Mouse (Mus musculus): Measurements from ENCODE around the gene Nav3. TPM values are rescaled to one million over a fixed set of nuclear protein-coding genes. Genes with fewer than 3 reads are reported as not detected.

Nav3 gene
- total and polyA plus RNA-seq, 3 experiments = not detected

- Histone ChIP-seq H3K79me2 (ENCODE audit: control insufficient read depth, insufficient read depth, low read length, poor library complexity) (no peaks in the 10 kb centered on the region), H3K27ac (ENCODE audit: control insufficient read depth, low read depth, low read length) (no peak overlapping the region), H3K27me3 (ENCODE audit: control insufficient read depth in 1 of 2, insufficient read depth in 2 of 2, low read length in 2 of 2) (no peaks in the 10 kb centered on the region), H3K36me3 (ENCODE audit: control insufficient read depth in 1 of 2, insufficient read depth in 2 of 2, low read length in 2 of 2) (no peaks in the 10 kb centered on the region), H3K9me3 (replicated peaks; ENCODE audit: insufficient read depth, low read length) (no peaks in the 10 kb centered on the region), H3K4me3 (ENCODE audit: control insufficient read depth in 1 of 2, insufficient read depth in 1 of 2, low read depth in 2 of 2, low read length in 2 of 2) (no peak overlapping the region), H3K4me1 (ENCODE audit: control insufficient read depth in 1 of 2, insufficient read depth in 2 of 2, low read length in 2 of 2) (no peaks in the 10 kb centered on the region), H3K9ac (ENCODE audit: control insufficient read depth, low read depth, low read length, poor library complexity, severe bottlenecking) (no peak overlapping the region)
- DNase-seq (ENCODE audit: low read depth, low spot score) = no peak
- TF ChIP-seq RCOR1 (IDR thresholded peaks at IDR 0.05; ENCODE audit: low read depth, low read length) (no peak), CHD1 (IDR thresholded peaks at IDR 0.05; ENCODE audit: low read depth, low read length) (no peak), ZMIZ1 (IDR thresholded peaks at IDR 0.05; ENCODE audit: low read depth, low read length) (no peak), ZKSCAN1 (IDR thresholded peaks at IDR 0.05; ENCODE audit: low read depth, low read length) (no peak), USF1 (IDR thresholded peaks at IDR 0.05; ENCODE audit: low read depth, low read length) (no peak), JUND (IDR thresholded peaks at IDR 0.05; ENCODE audit: low read depth, low read length) (no peak), HCFC1 (IDR thresholded peaks at IDR 0.05; ENCODE audit: low read depth, low read length) (no peak), SMC3 (IDR thresholded peaks at IDR 0.05; ENCODE audit: low read depth, low read length) (no peak), CTCF (IDR thresholded peaks at IDR 0.05 in 2 of 3, conservative IDR thresholded peaks at IDR 0.05 in 1 of 3; ENCODE audit: control insufficient read depth in 1 of 3, insufficient read depth in 1 of 3, low read depth in 2 of 3, low read length in 3 of 3, poor library complexity in 1 of 3, severe bottlenecking in 1 of 3) (no peak), RAD21 (IDR thresholded peaks at IDR 0.05; ENCODE audit: low read depth, low read length) (no peak), POLR2AphosphoS2 (IDR thresholded peaks at IDR 0.05; ENCODE audit: low read length) (no peak), MAZ (IDR thresholded peaks at IDR 0.05; ENCODE audit: low read depth, low read length) (no peak), MYC (IDR thresholded peaks at IDR 0.05; ENCODE audit: low read depth, low read length) (no peak), ZNF384 (IDR thresholded peaks at IDR 0.05; ENCODE audit: low read depth, low read length) (no peak), TBP (IDR thresholded peaks at IDR 0.05; ENCODE audit: low read depth, low read length) (no peak), ETS1 (IDR thresholded peaks at IDR 0.05; ENCODE audit: low read depth, low read length) (no peak), KAT2A (conservative IDR thresholded peaks at IDR 0.05; ENCODE audit: low read depth, low read length) (no peak), BHLHE40 (IDR thresholded peaks at IDR 0.05; ENCODE audit: borderline replicate concordance, low read depth, low read length) (no peak)
Measured at GRCm38 (mm10) chr10:109903701-109904555, 552.1 kb downstream of the Nav3 start.

GRCm38 (mm10) chr10:109903241-109903640 is 552.8 kb downstream of the Nav3 start:
- no peak for DNase-seq (ENCODE audit: low read depth, low spot score)
- H3K27me3 ChIP-seq (ENCODE audit: control insufficient read depth in 1 of 2, insufficient read depth in 2 of 2, low read length in 2 of 2) = no peaks in the 10 kb centered on the region
- no peaks in the 10 kb centered on the region for H3K9me3 ChIP-seq (replicated peaks; ENCODE audit: insufficient read depth, low read length)
- TF ChIP-seq TAL1 (IDR thresholded peaks at IDR 0.05; ENCODE audit: low read length) (no peak), SIN3A (IDR thresholded peaks at IDR 0.05; ENCODE audit: low read length) (no peak), ZNF384 (IDR thresholded peaks at IDR 0.05; ENCODE audit: low read depth, low read length) (no peak), ZMIZ1 (IDR thresholded peaks at IDR 0.05; ENCODE audit: low read depth, low read length) (no peak), ETS1 (IDR thresholded peaks at IDR 0.05; ENCODE audit: low read depth, low read length) (no peak), HCFC1 (IDR thresholded peaks at IDR 0.05; ENCODE audit: low read depth, low read length) (no peak), BHLHE40 (IDR thresholded peaks at IDR 0.05; ENCODE audit: borderline replicate concordance, low read depth, low read length) (no peak)
- no peak overlapping the region for H3K9ac ChIP-seq (ENCODE audit: control insufficient read depth, low read depth, low read length, poor library complexity, severe bottlenecking)
- H3K27ac ChIP-seq (ENCODE audit: control insufficient read depth, low read depth, low read length) = no peak overlapping the region
- no peaks in the 10 kb centered on the region for H3K36me3 ChIP-seq (ENCODE audit: control insufficient read depth in 1 of 2, insufficient read depth in 2 of 2, low read length in 2 of 2)
- no peaks in the 10 kb centered on the region for H3K79me2 ChIP-seq (ENCODE audit: control insufficient read depth, insufficient read depth, low read length, poor library complexity)
- no peak overlapping the region for H3K4me3 ChIP-seq (ENCODE audit: control insufficient read depth in 1 of 2, insufficient read depth in 1 of 2, low read depth in 2 of 2, low read length in 2 of 2)
- no peaks in the 10 kb centered on the region for H3K4me1 ChIP-seq (ENCODE audit: control insufficient read depth in 1 of 2, insufficient read depth in 2 of 2, low read length in 2 of 2)

All from MEL (cell line).